Mouse (Mus musculus): Measurements from ENCODE around the gene Acat3.

GRCm38 (mm10) chr17:12902291-12902690 is 38.1 kb downstream of the Acat3 start:
- TF ChIP-seq CTCF (IDR thresholded peaks at IDR 0.05; ENCODE audit: low read depth) (no peak), EP300 (IDR thresholded peaks at IDR 0.05; ENCODE audit: low read depth) (no peak)

Measured in liver, postnatal 0 days (tissue).